Mouse (Mus musculus) hindbrain, embryonic 12.5 days (tissue): ENCODE measurements around the gene Tmem120a. TPM values are rescaled to one million over a fixed set of nuclear protein-coding genes. Genes with fewer than 3 reads are reported as not detected.
A peak's percentile ranks its signal among the peaks of the same experiment; 100 is the strongest.

ENCODE experiments used
- ATAC-seq: fragments of 200-750 bp; cut with Nextera tagmentation; 2 replicates; pipeline ENCODE4 v1.8.0; 2017; ENCODE audit warnings: moderate TSS enrichment; ENCODE audit not compliant: low FRiP score
- H3K27ac ChIP-seq: fragments of 300-500 bp; sonication (generic); 2 replicates; pipeline ENCODE4 v1.5.1; 2016; ENCODE audit warnings: mild to moderate bottlenecking
- H3K27me3 ChIP-seq: fragments of 300-500 bp; sonication (generic); 2 replicates; pipeline ENCODE4 v1.6.1; 2016; ENCODE audit warnings: mild to moderate bottlenecking
- H3K36me3 ChIP-seq: fragments of 300-500 bp; sonication (generic); 2 replicates; pipeline ENCODE4 v1.6.1; 2016; ENCODE audit warnings: mild to moderate bottlenecking
- H3K4me1 ChIP-seq: fragments of 300-500 bp; sonication (generic); 2 replicates; pipeline ENCODE4 v1.6.1; 2016
- H3K4me2 ChIP-seq: fragments of 300-500 bp; sonication (generic); replicated peaks from 2 replicates; pipeline ENCODE4 v1.6.1; 2016; ENCODE audit warnings: mild to moderate bottlenecking
- H3K4me3 ChIP-seq: fragments of 300-500 bp; sonication (generic); 2 replicates; pipeline ENCODE4 v1.5.1; 2016; ENCODE audit warnings: mild to moderate bottlenecking
- H3K9ac ChIP-seq: fragments of 300-500 bp; sonication (generic); 2 replicates; pipeline ENCODE4 v1.6.1; 2016; ENCODE audit warnings: mild to moderate bottlenecking, moderate library complexity
- H3K9me3 ChIP-seq: fragments of 300-500 bp; sonication (generic); replicated peaks from 2 replicates; pipeline ENCODE4 v1.6.1; 2016; ENCODE audit warnings: mild to moderate bottlenecking
- WGBS: fragments of 180-500 bp; shearing (Covaris S2); methylation state at CpG from one replicate; pipeline ENCODE4 v1.1.7; 2016; 5-methylcytosine and 5-hydroxymethylcytosine counted together
- polyA plus RNA-seq: library from polyadenylated mRNA; unstranded; fragments of >200 nt; fragmentation: Nextera tagmentation; extraction: Ambion mirVana; gene quantifications from 2 replicates; pipeline ENCODE4 v1.2.1, GENCODE M21; 2016

Tmem120a gene
- polyA plus RNA-seq, result 61.0 and 65.0 TPM in 2 replicates

DNA sequence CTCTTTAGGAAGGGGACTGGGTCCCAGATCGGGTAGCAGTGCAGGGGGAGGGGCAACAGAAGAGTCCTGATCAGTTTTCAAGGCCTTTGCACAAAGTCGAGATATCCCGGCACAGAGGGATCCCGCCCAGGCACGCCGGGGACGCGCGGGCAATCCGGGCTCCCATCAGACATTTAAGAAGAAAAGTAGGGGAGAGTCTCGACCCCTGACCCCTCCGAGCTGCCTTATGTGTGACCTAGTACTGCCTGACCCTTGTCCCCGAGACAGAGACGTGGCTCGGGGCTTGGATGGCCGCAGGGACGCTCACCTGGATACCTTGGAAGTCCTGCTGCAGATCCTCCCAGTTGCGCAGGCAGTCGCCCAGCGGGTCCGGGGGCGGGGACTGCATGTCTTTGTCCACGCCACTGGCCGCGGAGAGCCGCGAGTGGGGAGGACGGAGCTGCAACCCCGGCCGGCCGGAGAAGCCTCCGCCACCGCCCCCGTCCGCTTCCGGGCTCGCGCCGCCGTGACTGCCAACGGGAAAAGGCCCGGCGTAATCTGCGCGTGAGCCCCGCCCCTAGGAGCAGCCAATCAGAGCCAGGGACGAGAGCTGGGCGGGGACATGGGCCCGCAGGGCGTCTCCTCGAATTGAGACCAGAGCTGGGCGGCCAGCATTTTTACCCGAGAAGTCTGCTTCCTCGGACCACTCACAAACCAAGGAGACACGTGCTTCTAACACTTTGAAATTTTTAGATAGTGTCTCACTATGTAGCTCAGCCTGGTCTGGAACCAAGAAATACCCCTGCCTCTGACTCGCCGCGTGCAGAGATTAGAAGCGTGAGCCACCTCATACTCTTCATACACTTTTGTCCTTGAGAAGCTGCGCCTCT lies at the start of gene Tmem120a:
Gene Tmem120a, minus strand, starts transcription at position 708 of the 869 bp plus-strand sequence.
- peak within 1 kb of the TSS; percentile 91 for H3K4me3 ChIP-seq
- H3K27ac ChIP-seq, result peak within 1 kb of the TSS; percentile 68
- ATAC-seq, result peak; percentile 96
- H3K9me3 ChIP-seq, result peaks cover 13% of the 10 kb centered on the region
- H3K4me1 ChIP-seq, result peaks cover 19% of the 10 kb centered on the region
- H3K27me3 ChIP-seq, result peaks cover 10% of the 10 kb centered on the region; the same call in 1 of the 2 replicates
- peaks cover 22% of the 10 kb centered on the region for H3K36me3 ChIP-seq
- under 1% methylated on average over 58 of the region's 60 CpGs for WGBS
- peak within 1 kb of the TSS; percentile 95 for H3K4me2 ChIP-seq
- H3K9ac ChIP-seq, result peak within 1 kb of the TSS; percentile 91

GRCm38 (mm10) chr5:135782901-135783300 lies 38.7 kb upstream of the Tmem120a start:
- H3K4me3 ChIP-seq, result no peak overlapping the region
- no peak overlapping the region for H3K9ac ChIP-seq
- H3K27me3 ChIP-seq, result no peaks in the 10 kb centered on the region
- no peak overlapping the region for H3K27ac ChIP-seq
- no peaks in the 10 kb centered on the region for H3K9me3 ChIP-seq
- 92% methylated on average over 4 of the region's 4 CpGs for WGBS
- H3K4me1 ChIP-seq, result peaks cover 17% of the 10 kb centered on the region
- H3K36me3 ChIP-seq, result peaks cover 63% of the 10 kb centered on the region
- ATAC-seq, result no peak
- no peak overlapping the region for H3K4me2 ChIP-seq

GRCm38 (mm10) chr5:135780331-135780730 lies 36.1 kb upstream of the Tmem120a start:
- Histone ChIP-seq H3K27ac (no peak overlapping the region), H3K36me3 (peaks cover 38% of the 10 kb centered on the region), H3K9ac (no peak overlapping the region), H3K4me1 (peaks cover 22% of the 10 kb centered on the region), H3K4me2 (peak overlapping the region; percentile 87; the same call in 1 of the 2 replicates), H3K9me3 (no peaks in the 10 kb centered on the region), H3K4me3 (no peak overlapping the region), H3K27me3 (no peaks in the 10 kb centered on the region)
- 79% methylated on average over 8 of the region's 8 CpGs for WGBS
- ATAC-seq, result no peak

DNA sequence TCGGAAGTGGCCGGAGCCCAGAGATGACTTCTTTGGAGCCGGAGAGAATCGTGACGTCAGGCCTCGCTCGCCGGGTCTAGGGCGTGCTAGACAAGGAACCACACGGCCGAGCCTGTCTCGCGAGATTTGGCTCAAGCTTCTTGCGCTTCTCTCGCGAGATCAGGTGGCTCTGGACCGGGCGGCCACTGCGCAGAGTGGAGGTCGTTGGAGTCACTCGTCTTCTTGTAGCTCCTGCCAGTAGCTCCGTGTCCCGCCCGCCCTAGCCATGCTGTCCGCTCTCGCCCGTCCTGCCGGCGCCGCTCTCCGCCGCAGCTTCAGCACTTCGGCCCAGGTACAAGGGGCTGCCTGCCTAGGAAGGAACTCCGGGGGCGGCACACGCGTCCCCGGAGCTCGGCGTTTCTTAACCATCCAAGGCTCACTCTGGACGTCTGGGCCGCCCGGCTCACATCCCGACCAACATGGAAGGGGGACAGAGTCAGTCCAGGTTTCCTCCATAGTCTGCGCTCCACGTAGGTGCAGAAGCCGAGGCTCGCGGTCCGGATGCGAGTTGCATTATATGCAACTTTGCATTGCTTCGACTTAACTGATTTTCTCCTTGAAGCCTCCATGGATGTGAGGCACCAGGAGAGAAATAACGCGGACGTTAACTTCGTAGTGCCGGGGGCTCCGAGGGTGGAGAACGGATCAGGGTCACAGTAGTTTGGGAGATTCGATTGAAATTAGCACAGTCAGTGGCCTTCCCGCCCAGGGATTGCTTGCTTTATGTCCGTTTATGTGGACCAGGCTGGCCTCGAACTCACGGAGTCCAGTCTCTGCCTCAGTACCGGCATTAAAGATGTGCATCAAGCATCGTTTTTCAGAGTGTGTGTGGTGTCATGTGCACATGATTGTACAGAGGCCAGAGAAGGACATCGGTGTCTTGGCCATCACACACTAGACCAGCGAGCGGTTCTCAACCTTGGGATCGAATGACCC lies 34.5 kb upstream of the Tmem120a start, which contains the start of gene Mdh2:
Gene Mdh2, plus strand, starts transcription at position 10 of the 975 bp plus-strand sequence.
- Histone ChIP-seq H3K36me3 (peaks cover 22% of the 10 kb centered on the region), H3K27me3 (no peaks in the 10 kb centered on the region), H3K4me3 (peak within 1 kb of the TSS; percentile 84), H3K9ac (peak within 1 kb of the TSS; percentile 93), H3K27ac (peak within 1 kb of the TSS; percentile 94), H3K4me1 (peaks cover 22% of the 10 kb centered on the region), H3K9me3 (no peaks in the 10 kb centered on the region), H3K4me2 (peak within 1 kb of the TSS; percentile 87)
- ATAC-seq, result peak; percentile 97
- WGBS, result 2% methylated on average over 70 of the region's 70 CpGs

GRCm38 (mm10) chr5:135777796-135778470 lies 33.7 kb upstream of the Tmem120a start, which contains the start of gene Styxl1:
Gene Styxl1 (minus strand): TSS chr5:135778385.
- Histone ChIP-seq H3K9ac (peak within 1 kb of the TSS; percentile 93), H3K27ac (peak within 1 kb of the TSS; percentile 94), H3K4me1 (peaks cover 22% of the 10 kb centered on the region), H3K4me3 (peak within 1 kb of the TSS; percentile 84), H3K9me3 (no peaks in the 10 kb centered on the region), H3K4me2 (peak within 1 kb of the TSS; percentile 87), H3K27me3 (no peaks in the 10 kb centered on the region), H3K36me3 (peaks cover 14% of the 10 kb centered on the region)
- under 1% methylated on average over 44 of the region's 45 CpGs for WGBS
- peak; percentile 94 for ATAC-seq

GRCm38 (mm10) chr5:135776546-135776945 lies 32.3 kb upstream of the Tmem120a start:
- no peak for ATAC-seq
- H3K4me1 ChIP-seq, result peaks cover 22% of the 10 kb centered on the region
- H3K9me3 ChIP-seq, result no peaks in the 10 kb centered on the region
- 83% methylated on average over 4 of the region's 4 CpGs for WGBS
- H3K27me3 ChIP-seq, result no peaks in the 10 kb centered on the region
- H3K36me3 ChIP-seq, result peaks cover 1% of the 10 kb centered on the region
- H3K27ac ChIP-seq, result no peak overlapping the region
- H3K4me3 ChIP-seq, result no peak overlapping the region
- no peak overlapping the region for H3K4me2 ChIP-seq
- no peak overlapping the region for H3K9ac ChIP-seq

DNA sequence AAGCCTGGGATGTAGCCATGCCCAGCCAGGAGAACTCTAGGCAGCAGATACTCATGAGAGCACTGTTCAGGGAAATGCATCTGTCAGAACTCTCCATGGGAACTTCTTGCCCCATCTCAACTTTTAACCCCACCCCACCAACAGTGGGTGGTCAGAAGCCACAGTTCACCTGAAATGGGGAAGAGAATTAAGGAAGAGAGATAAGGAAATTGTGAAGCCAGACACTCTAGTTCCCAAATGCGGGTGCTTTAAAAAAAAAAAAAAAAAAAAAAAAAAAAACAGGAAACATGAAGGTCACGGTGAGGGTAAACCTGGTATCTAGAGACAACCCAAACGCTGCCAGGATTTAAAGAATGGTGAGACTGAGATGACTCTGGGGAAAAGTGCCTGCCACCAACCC lies 28.3 kb upstream of the Tmem120a start:
- Histone ChIP-seq H3K27me3 (no peaks in the 10 kb centered on the region), H3K36me3 (no peaks in the 10 kb centered on the region), H3K4me3 (no peak overlapping the region), H3K27ac (no peak overlapping the region), H3K9me3 (no peaks in the 10 kb centered on the region), H3K4me1 (peaks cover 3% of the 10 kb centered on the region), H3K4me2 (no peak overlapping the region), H3K9ac (no peak overlapping the region)
- WGBS, result 68% methylated on average over 3 of the region's 3 CpGs
- ATAC-seq, result no peak

DNA sequence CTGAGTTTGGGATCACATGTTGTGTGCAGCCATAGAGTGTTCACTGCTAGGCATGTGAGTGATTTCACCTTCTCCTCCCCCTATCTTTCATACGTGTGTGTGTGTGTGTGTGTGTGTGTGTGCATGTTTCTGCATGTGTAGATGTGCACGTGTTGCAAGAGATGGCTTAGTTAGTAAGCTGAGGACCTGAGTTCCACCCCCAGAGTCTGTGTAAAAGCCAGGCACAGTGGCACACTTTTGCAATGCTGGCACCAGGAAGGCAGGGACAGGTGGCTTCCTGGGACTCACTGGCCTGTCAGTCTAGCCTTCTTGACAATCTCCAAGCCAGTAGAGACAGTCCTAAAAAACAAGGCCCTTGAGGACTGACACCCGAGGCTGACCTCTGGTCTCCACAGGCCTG lies 20.7 kb upstream of the Tmem120a start:
- no peak overlapping the region for H3K9ac ChIP-seq
- WGBS, result 89% methylated on average over 3 of the region's 3 CpGs

GRCm38 (mm10) chr5:135763526-135763925 lies 19.3 kb upstream of the Tmem120a start:
- no peaks in the 10 kb centered on the region for H3K36me3 ChIP-seq
- H3K9ac ChIP-seq, result no peak overlapping the region
- H3K9me3 ChIP-seq, result no peaks in the 10 kb centered on the region
- no peak overlapping the region for H3K4me3 ChIP-seq
- H3K27ac ChIP-seq, result no peak overlapping the region
- no peak overlapping the region for H3K4me2 ChIP-seq
- ATAC-seq, result no peak
- WGBS, result 5% methylated on average over 7 of the region's 7 CpGs
- H3K4me1 ChIP-seq, result no peaks in the 10 kb centered on the region
- H3K27me3 ChIP-seq, result 0 out of 2 replicates have a peak, but pooled peaks cover 4% of the 10 kb centered on the region

More for the DNA sequence above, 20.7 kb upstream of the Tmem120a start:
- Histone ChIP-seq H3K27me3 (0 out of 2 replicates have a peak, but pooled peaks cover 4% of the 10 kb centered on the region), H3K27ac (no peak overlapping the region), H3K9me3 (no peaks in the 10 kb centered on the region), H3K4me3 (no peak overlapping the region), H3K36me3 (no peaks in the 10 kb centered on the region), H3K4me2 (no peak overlapping the region), H3K4me1 (no peaks in the 10 kb centered on the region)
- no peak for ATAC-seq

GRCm38 (mm10) chr5:135761881-135762280 lies 17.6 kb upstream of the Tmem120a start:
- WGBS, result 84% methylated on average over 3 of the region's 3 CpGs
- ATAC-seq, result no peak
- no peaks in the 10 kb centered on the region for H3K4me1 ChIP-seq
- no peaks in the 10 kb centered on the region for H3K36me3 ChIP-seq
- H3K9me3 ChIP-seq, result no peaks in the 10 kb centered on the region
- no peak overlapping the region for H3K4me3 ChIP-seq
- H3K9ac ChIP-seq, result no peak overlapping the region
- 0 out of 2 replicates have a peak, but pooled peaks cover 4% of the 10 kb centered on the region for H3K27me3 ChIP-seq
- H3K4me2 ChIP-seq, result no peak overlapping the region
- H3K27ac ChIP-seq, result no peak overlapping the region

DNA sequence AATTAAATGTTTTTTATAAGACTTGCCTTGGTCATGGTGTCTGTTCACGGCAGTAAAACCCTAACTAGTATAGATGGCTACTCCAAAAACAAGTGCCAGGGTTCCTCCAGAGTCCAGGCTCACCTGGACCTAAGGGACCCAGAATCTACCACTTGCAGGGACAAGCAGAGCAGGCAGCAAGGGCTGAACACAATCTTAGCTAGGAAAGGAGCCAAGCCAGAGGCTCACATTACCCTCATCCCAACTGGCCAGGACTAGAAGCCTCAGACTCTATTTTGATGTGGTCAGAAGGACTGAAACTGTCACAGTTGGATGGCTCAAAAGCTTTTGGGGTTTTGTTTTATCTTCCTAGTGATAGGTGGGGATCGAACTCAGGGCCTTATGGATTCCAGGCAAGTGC lies 7.3 kb upstream of the Tmem120a start:
- ATAC-seq, result no peak
- Histone ChIP-seq H3K4me1 (no peaks in the 10 kb centered on the region), H3K27me3 (no peaks in the 10 kb centered on the region), H3K36me3 (no peaks in the 10 kb centered on the region), H3K9ac (no peak overlapping the region), H3K4me2 (no peak overlapping the region), H3K27ac (no peak overlapping the region), H3K9me3 (peaks cover 13% of the 10 kb centered on the region), H3K4me3 (no peak overlapping the region)
- WGBS, result 77% methylated on average over 2 of the region's 2 CpGs
